Mouse (Mus musculus) hindbrain, embryonic 14.5 days (tissue): ENCODE data around the gene Pir. TPM values are rescaled to one million over a fixed set of nuclear protein-coding genes. Genes with fewer than 3 reads are reported as not detected.

Experiments
- ATAC-seq: fragments of 200-750 bp; cut with Nextera tagmentation; 2 replicates; pipeline ENCODE4 v1.8.0; 2017; ENCODE audit warnings: moderate number of reproducible peaks, mild to moderate bottlenecking, moderate TSS enrichment, moderate library complexity; ENCODE audit not compliant: low FRiP score
- DNase-seq: peaks from one replicate; pipeline ENCODE4 v3.0.0-alpha.2; 2015; ENCODE audit warnings: low spot score
- H3K27ac ChIP-seq: fragments of 300-500 bp; sonication (generic); 2 replicates; pipeline ENCODE4 v1.5.1; 2014; ENCODE audit warnings: mild to moderate bottlenecking, moderate library complexity
- H3K27me3 ChIP-seq: fragments of 300-500 bp; sonication (generic); 2 replicates; pipeline ENCODE4 v1.6.1; 2014; ENCODE audit warnings: mild to moderate bottlenecking, low read length, mixed read lengths; ENCODE audit not compliant: control insufficient read depth, insufficient read depth
- H3K36me3 ChIP-seq: fragments of 300-500 bp; sonication (generic); replicated peaks from 2 replicates; pipeline ENCODE4 v1.6.1; 2014; ENCODE audit not compliant: control insufficient read depth, insufficient read depth
- H3K4me1 ChIP-seq: fragments of 300-500 bp; sonication (generic); replicated peaks from 2 replicates; pipeline ENCODE4 v1.6.1; 2014; ENCODE audit warnings: antibody characterized with exemption, low read length, mixed read lengths; ENCODE audit not compliant: control insufficient read depth, insufficient read depth
- H3K4me2 ChIP-seq: fragments of 300-500 bp; sonication (generic); replicated peaks from 2 replicates; pipeline ENCODE4 v1.6.1; 2014; ENCODE audit warnings: mild to moderate bottlenecking, moderate library complexity
- H3K4me3 ChIP-seq: fragments of 300-500 bp; sonication (generic); replicated peaks from 2 replicates; pipeline ENCODE4 v1.5.1; 2014; ENCODE audit warnings: mild to moderate bottlenecking, low read length
- H3K9ac ChIP-seq: fragments of 300-500 bp; sonication (generic); 2 replicates; pipeline ENCODE4 v1.6.1; 2014
- H3K9me3 ChIP-seq: fragments of 300-500 bp; sonication (generic); 2 replicates; pipeline ENCODE4 v1.6.1; 2016; ENCODE audit warnings: low read length; ENCODE audit not compliant: control insufficient read depth
- WGBS: fragments of 180-500 bp; shearing (Covaris S2); extraction: QIAGEN DNeasy Blood & Tissue Kit; methylation state at CpG from one replicate; pipeline ENCODE4 v1.1.7; 2014; 5-methylcytosine and 5-hydroxymethylcytosine counted together
- polyA plus RNA-seq: library from polyadenylated mRNA; unstranded; fragments of >200 nt; fragmentation: Nextera tagmentation; extraction: Ambion mirVana; gene quantifications from 2 replicates; pipeline ENCODE4 v1.2.1, GENCODE M21; 2014

Pir gene
- 3.8 and 4.0 TPM in 2 replicates for polyA plus RNA-seq

DNA sequence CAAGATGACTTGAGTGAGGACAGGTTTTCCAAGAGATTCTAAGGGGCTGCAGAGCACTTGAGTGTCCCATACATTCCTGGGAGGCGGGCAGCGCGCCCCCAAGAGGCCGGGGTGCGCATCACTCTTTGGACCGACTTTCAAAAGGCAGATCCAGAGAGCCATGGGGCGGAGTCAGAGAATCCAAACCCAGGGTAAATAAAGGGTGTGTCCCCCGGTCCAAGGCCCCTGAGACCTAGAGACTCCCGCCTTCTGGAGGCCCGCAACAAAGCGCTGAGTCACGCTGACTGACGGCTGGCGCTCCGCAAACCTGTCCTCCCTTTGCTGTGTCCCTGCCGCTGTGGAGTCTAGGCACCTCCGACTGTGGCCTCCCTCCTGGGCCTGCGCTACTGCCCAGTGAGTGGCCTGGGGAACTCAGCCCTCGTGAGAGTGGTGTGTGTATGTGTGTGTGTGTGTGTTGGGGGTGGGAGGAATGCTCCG is at the start of gene Pir:
Pir (plus strand) TSS at position 87 of the 477 bp plus-strand sequence.
- Histone ChIP-seq H3K4me2 (peak within 1 kb of the TSS; percentile 53), H3K4me1 (no peaks in the 10 kb centered on the region), H3K27me3 (no peaks in the 10 kb centered on the region), H3K4me3 (peak within 1 kb of the TSS; percentile 29), H3K27ac (no peak within 1 kb of the TSS), H3K9ac (peak within 1 kb of the TSS; percentile 51), H3K9me3 (no peaks in the 10 kb centered on the region), H3K36me3 (no peaks in the 10 kb centered on the region)
- 15% methylated on average over 20 of the region's 20 CpGs for WGBS
- ATAC-seq, result peak; percentile 83
- no peak for DNase-seq

DNA sequence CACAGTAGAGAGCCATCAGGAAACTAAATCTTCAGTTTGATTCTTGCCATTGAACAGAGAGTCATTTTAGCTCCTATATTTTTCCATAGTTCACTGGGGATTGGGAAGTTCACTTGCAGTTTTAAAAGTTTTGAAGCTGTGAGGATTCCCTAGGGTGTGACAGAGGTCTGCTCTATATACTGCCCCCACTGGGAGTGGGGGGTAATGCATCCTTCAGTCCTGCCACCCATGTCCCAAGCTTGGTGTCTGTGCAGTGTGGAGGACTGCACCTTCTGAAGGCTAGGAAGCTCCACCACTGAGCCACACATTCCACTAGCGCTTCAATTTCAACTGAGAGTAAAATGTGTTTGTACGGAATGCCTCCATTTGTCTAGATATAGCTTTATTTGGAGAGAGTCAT is 47.2 kb upstream of the Pir start:
- H3K4me3 ChIP-seq, result no peak overlapping the region
- no peaks in the 10 kb centered on the region for H3K4me1 ChIP-seq
- no peak overlapping the region for H3K27ac ChIP-seq
- ATAC-seq (no peak), DNase-seq (no peak)
- WGBS, result 85% methylated on average over 2 of the region's 2 CpGs
- no peaks in the 10 kb centered on the region for H3K27me3 ChIP-seq
- H3K9ac ChIP-seq, result no peak overlapping the region
- no peaks in the 10 kb centered on the region for H3K36me3 ChIP-seq
- H3K9me3 ChIP-seq, result no peaks in the 10 kb centered on the region
- H3K4me2 ChIP-seq, result no peak overlapping the region

- DNase-seq (no peak), ATAC-seq (no peak)
- 59% methylated on average over 8 of the region's 8 CpGs for WGBS
- Histone ChIP-seq H3K27me3 (no peaks in the 10 kb centered on the region), H3K4me1 (no peaks in the 10 kb centered on the region), H3K9ac (no peak overlapping the region), H3K36me3 (no peaks in the 10 kb centered on the region), H3K9me3 (no peaks in the 10 kb centered on the region), H3K4me3 (no peak overlapping the region), H3K27ac (no peak overlapping the region), H3K4me2 (no peak overlapping the region)
Measured at GRCm38 (mm10) chrX:164233380-164233779, 35.8 kb upstream of the Pir start.

GRCm38 (mm10) chrX:164245714-164246113 is 23.5 kb upstream of the Pir start:
- Histone ChIP-seq H3K4me2 (peak overlapping the region; percentile 24; the same call in 1 of the 2 replicates), H3K36me3 (no peaks in the 10 kb centered on the region), H3K9me3 (no peaks in the 10 kb centered on the region), H3K9ac (no peak overlapping the region), H3K27me3 (0 out of 2 replicates have a peak, but pooled peaks cover 2% of the 10 kb centered on the region), H3K4me3 (no peak overlapping the region), H3K27ac (no peak overlapping the region), H3K4me1 (no peaks in the 10 kb centered on the region)
- DNase-seq (no peak), ATAC-seq (no peak)
- 24% methylated on average over 5 of the region's 5 CpGs for WGBS

DNA sequence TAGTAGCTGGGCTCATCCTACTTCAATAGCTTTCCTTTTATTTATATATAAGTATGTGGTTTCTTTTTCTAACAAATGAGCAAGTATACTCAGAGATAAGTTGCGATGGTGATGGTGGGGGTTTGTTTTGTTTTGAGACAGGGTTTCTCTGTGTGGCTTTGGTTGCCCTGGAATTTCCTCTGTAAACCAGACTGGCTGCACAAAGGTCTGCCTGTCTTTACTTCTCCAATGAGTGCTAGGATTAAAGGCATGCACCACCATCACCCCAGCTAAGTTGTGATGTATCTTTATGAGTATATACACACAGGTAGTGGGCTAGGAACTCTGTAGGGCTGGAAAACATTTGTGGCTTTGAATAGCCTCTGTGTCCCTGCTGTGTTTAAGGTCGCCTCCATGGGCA is 22.4 kb upstream of the Pir start:
- no peak for ATAC-seq

DNA sequence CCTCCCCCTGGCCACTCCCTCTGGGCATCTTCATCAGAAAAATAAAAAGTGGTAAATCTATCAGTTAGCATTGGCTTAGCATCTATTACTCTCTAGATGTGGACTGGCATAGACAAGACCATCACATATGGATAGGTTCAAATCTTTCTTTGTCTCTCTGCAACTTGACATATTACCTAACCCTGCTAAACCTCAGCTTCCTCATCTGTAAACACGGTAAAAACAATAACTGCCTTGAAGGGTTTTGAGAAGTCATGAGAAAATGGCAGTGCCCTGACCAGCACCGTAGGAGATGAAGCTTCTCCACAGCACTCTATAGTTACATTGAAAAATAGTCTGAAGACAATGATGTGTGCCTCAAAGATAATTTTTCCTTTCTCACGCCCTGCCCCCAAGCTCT is 12.6 kb upstream of the Pir start:
- no peak overlapping the region for H3K9ac ChIP-seq
- H3K4me3 ChIP-seq, result no peak overlapping the region
- 89% methylated on average over 3 of the region's 3 CpGs for WGBS
- H3K27me3 ChIP-seq, result peaks cover 17% of the 10 kb centered on the region
- H3K4me1 ChIP-seq, result no peaks in the 10 kb centered on the region
- DNase-seq (no peak), ATAC-seq (no peak)
- H3K27ac ChIP-seq, result no peak overlapping the region
- H3K4me2 ChIP-seq, result no peak overlapping the region
- H3K9me3 ChIP-seq, result no peaks in the 10 kb centered on the region
- no peaks in the 10 kb centered on the region for H3K36me3 ChIP-seq

More for the DNA sequence above, 22.4 kb upstream of the Pir start:
- no peak for DNase-seq
- H3K27me3 ChIP-seq, result 0 out of 2 replicates have a peak, but pooled peaks cover 2% of the 10 kb centered on the region
- H3K4me3 ChIP-seq, result no peak overlapping the region
- no peaks in the 10 kb centered on the region for H3K9me3 ChIP-seq
- no peak overlapping the region for H3K4me2 ChIP-seq
- no peaks in the 10 kb centered on the region for H3K4me1 ChIP-seq
- H3K36me3 ChIP-seq, result no peaks in the 10 kb centered on the region
- H3K9ac ChIP-seq, result no peak overlapping the region
- 59% methylated on average over 2 of the region's 2 CpGs for WGBS
- H3K27ac ChIP-seq, result no peak overlapping the region

DNA sequence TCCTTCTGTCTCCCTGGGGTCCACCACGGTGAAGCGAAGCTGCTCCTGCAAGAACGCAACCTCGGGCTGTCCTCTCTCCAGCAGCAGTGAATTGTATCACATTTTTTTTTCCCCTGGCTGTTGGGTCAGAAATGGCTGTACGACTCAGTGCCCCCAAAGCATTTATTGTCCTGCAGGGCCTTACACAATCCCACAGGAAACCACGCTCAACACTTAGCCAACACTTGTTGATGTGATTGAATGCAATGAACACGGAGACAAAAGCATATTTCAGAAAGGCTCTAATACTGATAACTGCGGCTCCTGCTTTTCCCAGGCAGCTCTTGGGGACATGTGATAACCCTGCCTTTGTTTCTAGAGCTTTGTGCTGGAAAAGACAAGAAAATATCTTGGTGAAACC is 11.1 kb upstream of the Pir start, which contains the start of gene Bmx:
Bmx (minus strand) TSS at position 137 of the 400 bp plus-strand sequence.
- Histone ChIP-seq H3K9me3 (no peaks in the 10 kb centered on the region), H3K9ac (no peak within 1 kb of the TSS), H3K4me1 (no peaks in the 10 kb centered on the region), H3K4me3 (no peak within 1 kb of the TSS), H3K36me3 (no peaks in the 10 kb centered on the region), H3K4me2 (no peak within 1 kb of the TSS), H3K27ac (no peak within 1 kb of the TSS), H3K27me3 (peaks cover 17% of the 10 kb centered on the region)
- 72% methylated on average over 8 of the region's 8 CpGs for WGBS
- DNase-seq, result no peak
- ATAC-seq, result no peak

DNA sequence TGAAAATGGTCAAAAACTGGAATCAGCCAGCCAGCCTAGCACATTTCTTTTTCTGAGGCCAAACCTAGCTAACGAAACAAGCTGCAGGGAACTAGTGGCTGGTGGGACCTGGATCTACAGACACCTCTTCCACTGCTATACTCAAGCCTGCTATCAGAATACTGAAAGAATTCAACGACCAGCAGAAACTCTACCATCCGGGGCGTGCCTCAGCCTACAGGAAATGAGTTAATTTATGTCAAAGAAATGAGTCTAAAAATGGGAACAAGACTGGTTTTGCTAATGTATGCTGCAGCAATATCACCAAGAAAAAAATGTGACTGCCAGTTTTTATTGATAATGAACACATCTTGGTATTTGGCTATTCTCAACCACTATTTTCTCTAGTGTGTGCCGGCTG is 10.5 kb upstream of the Pir start:
- ATAC-seq (no peak), DNase-seq (no peak)
- H3K9ac ChIP-seq, result no peak overlapping the region
- no peak overlapping the region for H3K4me2 ChIP-seq
- no peaks in the 10 kb centered on the region for H3K4me1 ChIP-seq
- H3K27me3 ChIP-seq, result peaks cover 13% of the 10 kb centered on the region
- no peaks in the 10 kb centered on the region for H3K36me3 ChIP-seq
- no peaks in the 10 kb centered on the region for H3K9me3 ChIP-seq
- WGBS, result 92% methylated on average over 5 of the region's 5 CpGs
- no peak overlapping the region for H3K27ac ChIP-seq
- H3K4me3 ChIP-seq, result no peak overlapping the region

GRCm38 (mm10) chrX:164262286-164262685 is 6.9 kb upstream of the Pir start:
- no peaks in the 10 kb centered on the region; the same call in 1 of the 2 replicates for H3K27me3 ChIP-seq
- no peaks in the 10 kb centered on the region for H3K36me3 ChIP-seq
- no peak overlapping the region for H3K9ac ChIP-seq
- no peak overlapping the region for H3K4me2 ChIP-seq
- H3K27ac ChIP-seq, result no peak overlapping the region
- DNase-seq, result no peak
- ATAC-seq, result no peak
- 59% methylated on average over 2 of the region's 2 CpGs for WGBS
- no peak overlapping the region for H3K4me3 ChIP-seq
- no peaks in the 10 kb centered on the region for H3K9me3 ChIP-seq
- H3K4me1 ChIP-seq, result no peaks in the 10 kb centered on the region

GRCm38 (mm10) chrX:164264861-164265260 is 4.3 kb upstream of the Pir start:
- Histone ChIP-seq H3K4me3 (no peak overlapping the region), H3K27ac (no peak overlapping the region), H3K9ac (no peak overlapping the region), H3K9me3 (no peaks in the 10 kb centered on the region), H3K4me1 (no peaks in the 10 kb centered on the region), H3K27me3 (no peaks in the 10 kb centered on the region), H3K36me3 (no peaks in the 10 kb centered on the region), H3K4me2 (no peak overlapping the region)
- no peak for DNase-seq
- ATAC-seq, result no peak
- 43% methylated on average over 1 of the region's 1 CpGs for WGBS
